Mouse (Mus musculus): Measurements from ENCODE around the gene Nop9. TPM values are rescaled to one million over a fixed set of nuclear protein-coding genes. Genes with fewer than 3 reads are reported as not detected.

Gene Nop9
- total RNA-seq, 1 experiment: 30.0 TPM

DNA sequence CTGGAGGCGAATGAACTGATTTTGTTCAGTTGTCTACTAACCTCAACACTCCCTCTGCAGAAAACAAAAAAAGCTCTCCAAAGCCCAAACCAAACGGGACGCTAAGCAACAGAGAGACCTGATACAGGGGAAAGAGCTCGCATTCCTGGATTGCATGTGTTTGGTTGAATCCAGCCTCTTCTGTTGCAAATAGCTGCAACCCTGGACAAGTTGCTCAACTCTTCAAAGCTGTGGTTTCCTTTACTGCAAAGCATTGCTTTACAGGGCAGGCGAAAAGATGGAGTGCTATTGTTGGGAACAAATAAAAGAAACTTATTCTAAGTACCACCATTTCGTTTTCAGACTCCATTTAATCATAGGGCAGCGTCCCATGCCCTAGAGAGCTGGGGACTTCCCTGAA is 10.6 kb upstream of the Nop9 start:
- no peaks in the 10 kb centered on the region for H3K4me1 ChIP-seq (ENCODE audit: control insufficient read depth in 2 of 2, insufficient read depth in 2 of 2, low read length in 2 of 2, poor library complexity in 1 of 2)
- H3K27ac ChIP-seq (ENCODE audit: insufficient read depth, low read depth, low read length, poor library complexity, severe bottlenecking): no peak overlapping the region
- H3K9me3 ChIP-seq (ENCODE audit: control insufficient read depth, insufficient read depth, low read depth, low read length): no peaks in the 10 kb centered on the region
- H3K4me3 ChIP-seq (ENCODE audit: insufficient read depth in 1 of 2, low read depth in 1 of 2, low read length in 2 of 2, poor library complexity in 1 of 2, severe bottlenecking in 1 of 2): no peak overlapping the region
- H3K36me3 ChIP-seq (ENCODE audit: control insufficient read depth, insufficient read depth, low read length, poor library complexity, severe bottlenecking): peaks cover 2% of the 10 kb centered on the region; the same call in 1 of the 2 replicates
- no peak for TF ChIP-seq ZNF384 (IDR thresholded peaks at IDR 0.05; ENCODE audit: low read depth, low read length)
- no peak for TF ChIP-seq ZC3H11A (IDR thresholded peaks at IDR 0.05; ENCODE audit: borderline replicate concordance, low read depth, low read length)
- TF ChIP-seq HCFC1 (IDR thresholded peaks at IDR 0.05; ENCODE audit: borderline replicate concordance, insufficient read depth, low read length): no peak
- TF ChIP-seq MAFK (IDR thresholded peaks at IDR 0.05; ENCODE audit: insufficient read depth, low read depth, low read length): no peak
- TF ChIP-seq CHD2 (IDR thresholded peaks at IDR 0.05; ENCODE audit: low read depth, low read length): no peak
- no peak for DNase-seq (ENCODE audit: low read depth, low spot score)
- no peak overlapping the region for H3K9ac ChIP-seq (ENCODE audit: insufficient read depth, low read depth, low read length, poor library complexity, severe bottlenecking)
- in situ Hi-C loops (cut with MboI; ENCODE audit: low sequenced_read_pairs in 2 of 2, unreplicated experiment in 2 of 2): no loop called here

DNA sequence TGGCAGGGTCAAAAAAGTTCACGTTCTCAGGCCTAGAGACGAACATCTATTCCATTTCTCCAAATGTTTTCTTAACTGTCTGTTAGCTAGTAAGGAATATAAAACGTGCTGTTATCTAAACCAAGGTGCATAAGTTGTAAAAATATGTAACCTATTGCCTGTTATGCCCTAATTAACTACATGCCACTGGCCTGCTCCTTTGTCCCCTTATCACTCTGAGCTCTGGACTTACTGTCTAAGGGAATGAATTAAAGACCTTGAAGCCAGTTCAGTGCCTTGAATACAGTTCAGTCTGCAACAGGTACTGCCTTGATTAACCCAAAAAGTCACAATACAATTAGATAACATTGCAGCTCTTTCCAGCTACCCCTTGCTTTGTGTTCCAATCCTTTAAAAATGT is 10.2 kb upstream of the Nop9 start:
- no peak overlapping the region for H3K9ac ChIP-seq (ENCODE audit: insufficient read depth, low read depth, low read length, poor library complexity, severe bottlenecking)
- no peak overlapping the region for H3K27ac ChIP-seq (ENCODE audit: insufficient read depth, low read depth, low read length, poor library complexity, severe bottlenecking)
- no peak overlapping the region for H3K4me3 ChIP-seq (ENCODE audit: insufficient read depth in 1 of 2, low read depth in 1 of 2, low read length in 2 of 2, poor library complexity in 1 of 2, severe bottlenecking in 1 of 2)
- in situ Hi-C loops (cut with MboI; ENCODE audit: low sequenced_read_pairs in 2 of 2, unreplicated experiment in 2 of 2): no loop called here
- no peak for DNase-seq (ENCODE audit: low read depth, low spot score)
- TF ChIP-seq HCFC1 (IDR thresholded peaks at IDR 0.05; ENCODE audit: borderline replicate concordance, insufficient read depth, low read length): no peak
- TF ChIP-seq ZNF384 (IDR thresholded peaks at IDR 0.05; ENCODE audit: low read depth, low read length): no peak
- no peak for TF ChIP-seq CHD2 (IDR thresholded peaks at IDR 0.05; ENCODE audit: low read depth, low read length)
- no peak for TF ChIP-seq MAFK (IDR thresholded peaks at IDR 0.05; ENCODE audit: insufficient read depth, low read depth, low read length)
- TF ChIP-seq ZC3H11A (IDR thresholded peaks at IDR 0.05; ENCODE audit: borderline replicate concordance, low read depth, low read length): no peak
- no peaks in the 10 kb centered on the region for H3K4me1 ChIP-seq (ENCODE audit: control insufficient read depth in 2 of 2, insufficient read depth in 2 of 2, low read length in 2 of 2, poor library complexity in 1 of 2)
- H3K36me3 ChIP-seq (ENCODE audit: control insufficient read depth, insufficient read depth, low read length, poor library complexity, severe bottlenecking): peaks cover 2% of the 10 kb centered on the region; the same call in 1 of the 2 replicates
- H3K9me3 ChIP-seq (ENCODE audit: control insufficient read depth, insufficient read depth, low read depth, low read length): no peaks in the 10 kb centered on the region

DNA sequence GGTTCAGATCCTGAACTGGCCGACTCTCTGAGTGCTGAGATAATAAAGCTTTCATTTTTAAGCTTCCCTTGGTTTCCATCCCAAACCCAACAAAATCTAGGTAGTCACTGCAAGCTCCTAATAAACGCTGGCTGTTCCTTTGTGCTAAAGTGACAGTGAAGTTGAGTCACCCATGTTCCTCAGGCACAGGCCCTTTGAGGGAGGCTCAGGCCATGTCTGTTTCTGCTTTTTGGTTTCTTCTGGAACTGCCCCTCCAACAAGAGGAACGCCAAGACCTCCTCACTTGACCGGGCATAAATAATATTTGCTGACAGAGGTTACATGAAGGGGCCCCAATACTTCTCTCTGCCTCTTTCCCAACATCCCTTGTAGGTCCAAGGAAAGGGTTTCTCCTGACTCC is 9.7 kb upstream of the Nop9 start:
- no peak overlapping the region for H3K9ac ChIP-seq (ENCODE audit: insufficient read depth, low read depth, low read length, poor library complexity, severe bottlenecking)
- no peak overlapping the region for H3K27ac ChIP-seq (ENCODE audit: insufficient read depth, low read depth, low read length, poor library complexity, severe bottlenecking)
- in situ Hi-C loops (cut with MboI; ENCODE audit: low sequenced_read_pairs in 2 of 2, unreplicated experiment in 2 of 2): no loop called here
- peaks cover 2% of the 10 kb centered on the region; the same call in 1 of the 2 replicates for H3K36me3 ChIP-seq (ENCODE audit: control insufficient read depth, insufficient read depth, low read length, poor library complexity, severe bottlenecking)
- no peaks in the 10 kb centered on the region for H3K9me3 ChIP-seq (ENCODE audit: control insufficient read depth, insufficient read depth, low read depth, low read length)
- DNase-seq (ENCODE audit: low read depth, low spot score): no peak
- no peak overlapping the region for H3K4me3 ChIP-seq (ENCODE audit: insufficient read depth in 1 of 2, low read depth in 1 of 2, low read length in 2 of 2, poor library complexity in 1 of 2, severe bottlenecking in 1 of 2)
- no peaks in the 10 kb centered on the region for H3K4me1 ChIP-seq (ENCODE audit: control insufficient read depth in 2 of 2, insufficient read depth in 2 of 2, low read length in 2 of 2, poor library complexity in 1 of 2)
- TF ChIP-seq HCFC1 (IDR thresholded peaks at IDR 0.05; ENCODE audit: borderline replicate concordance, insufficient read depth, low read length): no peak

DNA sequence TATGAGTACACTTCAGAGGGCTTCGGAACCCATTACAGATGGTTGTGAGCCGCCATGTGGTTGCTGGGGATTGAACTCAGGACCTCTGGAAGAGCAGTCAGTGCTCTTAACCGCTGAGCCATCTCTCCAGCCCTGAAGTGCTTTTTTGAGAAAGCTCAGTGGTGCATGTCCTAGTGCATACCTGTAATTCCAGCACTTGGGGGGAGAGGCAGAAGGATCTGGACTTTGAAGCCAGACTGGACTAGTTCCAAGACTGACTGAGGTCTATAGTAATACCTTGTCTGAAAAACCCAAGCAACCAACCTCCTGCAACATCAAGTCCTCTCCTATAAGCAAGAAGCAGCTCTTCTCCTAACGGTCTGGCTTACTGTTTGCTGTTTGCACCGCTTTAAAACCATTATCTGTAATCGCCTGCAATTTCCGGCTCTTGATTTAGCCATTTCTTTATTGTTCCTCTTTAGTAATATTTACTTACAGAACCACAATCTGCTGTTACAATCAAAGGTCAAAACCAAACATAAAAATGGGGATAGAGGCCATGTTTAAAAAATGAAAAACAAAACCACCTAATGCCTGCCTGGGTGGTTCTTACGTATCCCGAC is 8.3 kb upstream of the Nop9 start:
- in situ Hi-C loops (cut with MboI; ENCODE audit: low sequenced_read_pairs in 2 of 2, unreplicated experiment in 2 of 2): no loop called here
- no peak overlapping the region for H3K4me3 ChIP-seq (ENCODE audit: insufficient read depth in 1 of 2, low read depth in 1 of 2, low read length in 2 of 2, poor library complexity in 1 of 2, severe bottlenecking in 1 of 2)
- no peak for TF ChIP-seq HCFC1 (IDR thresholded peaks at IDR 0.05; ENCODE audit: borderline replicate concordance, insufficient read depth, low read length)
- no peak for DNase-seq (ENCODE audit: low read depth, low spot score)
- no peak overlapping the region for H3K27ac ChIP-seq (ENCODE audit: insufficient read depth, low read depth, low read length, poor library complexity, severe bottlenecking)
- H3K9me3 ChIP-seq (ENCODE audit: control insufficient read depth, insufficient read depth, low read depth, low read length): no peaks in the 10 kb centered on the region
- peaks cover 2% of the 10 kb centered on the region; the same call in 1 of the 2 replicates for H3K36me3 ChIP-seq (ENCODE audit: control insufficient read depth, insufficient read depth, low read length, poor library complexity, severe bottlenecking)
- no peaks in the 10 kb centered on the region for H3K4me1 ChIP-seq (ENCODE audit: control insufficient read depth in 2 of 2, insufficient read depth in 2 of 2, low read length in 2 of 2, poor library complexity in 1 of 2)
- H3K9ac ChIP-seq (ENCODE audit: insufficient read depth, low read depth, low read length, poor library complexity, severe bottlenecking): no peak overlapping the region

DNA sequence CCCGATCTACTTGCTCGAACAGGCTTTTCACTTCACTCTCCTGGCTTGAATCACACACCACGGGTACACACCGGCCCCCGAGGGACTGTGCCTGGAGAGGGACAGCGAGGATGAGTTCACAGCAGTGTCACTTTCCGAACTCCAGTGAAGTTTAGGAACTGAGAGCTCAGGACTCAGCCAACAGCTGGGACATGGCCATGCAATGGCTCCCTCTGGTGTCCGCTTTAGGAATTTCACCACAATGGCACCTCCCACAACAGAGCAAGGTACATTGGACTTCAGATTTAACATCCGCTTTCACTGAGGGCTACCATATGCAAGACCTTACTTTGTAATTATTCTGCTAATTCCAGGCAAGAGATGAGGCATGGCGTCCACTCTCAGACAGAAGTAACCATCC is 1.8 kb upstream of the Nop9 start:
- peaks cover 2% of the 10 kb centered on the region; the same call in 1 of the 2 replicates for H3K36me3 ChIP-seq (ENCODE audit: control insufficient read depth, insufficient read depth, low read length, poor library complexity, severe bottlenecking)
- peak; percentile 35; the same call in 1 of the 2 replicates for TF ChIP-seq HCFC1 (IDR thresholded peaks at IDR 0.05; ENCODE audit: borderline replicate concordance, insufficient read depth, low read length)
- no peak for TF ChIP-seq MAFK (IDR thresholded peaks at IDR 0.05; ENCODE audit: insufficient read depth, low read depth, low read length)
- peak; percentile 95 for TF ChIP-seq ZC3H11A (IDR thresholded peaks at IDR 0.05; ENCODE audit: borderline replicate concordance, low read depth, low read length)
- TF ChIP-seq ZNF384 (IDR thresholded peaks at IDR 0.05; ENCODE audit: low read depth, low read length): 0 out of 2 replicates have a peak, but pooled peaks have one; percentile 6
- no peak for TF ChIP-seq CHD2 (IDR thresholded peaks at IDR 0.05; ENCODE audit: low read depth, low read length)
- peaks cover 2 to 3% of the 10 kb centered on the region in 2 experiments; a peak in 2 of 4 replicates for H3K4me1 ChIP-seq (ENCODE audit: control insufficient read depth in 2 of 2, insufficient read depth in 2 of 2, low read length in 2 of 2, poor library complexity in 1 of 2)
- no peak overlapping the region for H3K27ac ChIP-seq (ENCODE audit: insufficient read depth, low read depth, low read length, poor library complexity, severe bottlenecking)
- in situ Hi-C loops (cut with MboI; ENCODE audit: low sequenced_read_pairs in 2 of 2, unreplicated experiment in 2 of 2): loop anchor here in 1 of 2 experiments (5.0 kb wide), 1 partner anchor 61 kb away; the partner anchor contains the start of gene Tinf2
- no peak overlapping the region for H3K9ac ChIP-seq (ENCODE audit: insufficient read depth, low read depth, low read length, poor library complexity, severe bottlenecking)
- DNase-seq (ENCODE audit: low read depth, low spot score): peak; percentile 75
- no peaks in the 10 kb centered on the region for H3K9me3 ChIP-seq (ENCODE audit: control insufficient read depth, insufficient read depth, low read depth, low read length)
- H3K4me3 ChIP-seq (ENCODE audit: insufficient read depth in 1 of 2, low read depth in 1 of 2, low read length in 2 of 2, poor library complexity in 1 of 2, severe bottlenecking in 1 of 2): no peak overlapping the region
